ENCODE assay signal across 8 mouse cellular contexts in the genomic region with DNA sequence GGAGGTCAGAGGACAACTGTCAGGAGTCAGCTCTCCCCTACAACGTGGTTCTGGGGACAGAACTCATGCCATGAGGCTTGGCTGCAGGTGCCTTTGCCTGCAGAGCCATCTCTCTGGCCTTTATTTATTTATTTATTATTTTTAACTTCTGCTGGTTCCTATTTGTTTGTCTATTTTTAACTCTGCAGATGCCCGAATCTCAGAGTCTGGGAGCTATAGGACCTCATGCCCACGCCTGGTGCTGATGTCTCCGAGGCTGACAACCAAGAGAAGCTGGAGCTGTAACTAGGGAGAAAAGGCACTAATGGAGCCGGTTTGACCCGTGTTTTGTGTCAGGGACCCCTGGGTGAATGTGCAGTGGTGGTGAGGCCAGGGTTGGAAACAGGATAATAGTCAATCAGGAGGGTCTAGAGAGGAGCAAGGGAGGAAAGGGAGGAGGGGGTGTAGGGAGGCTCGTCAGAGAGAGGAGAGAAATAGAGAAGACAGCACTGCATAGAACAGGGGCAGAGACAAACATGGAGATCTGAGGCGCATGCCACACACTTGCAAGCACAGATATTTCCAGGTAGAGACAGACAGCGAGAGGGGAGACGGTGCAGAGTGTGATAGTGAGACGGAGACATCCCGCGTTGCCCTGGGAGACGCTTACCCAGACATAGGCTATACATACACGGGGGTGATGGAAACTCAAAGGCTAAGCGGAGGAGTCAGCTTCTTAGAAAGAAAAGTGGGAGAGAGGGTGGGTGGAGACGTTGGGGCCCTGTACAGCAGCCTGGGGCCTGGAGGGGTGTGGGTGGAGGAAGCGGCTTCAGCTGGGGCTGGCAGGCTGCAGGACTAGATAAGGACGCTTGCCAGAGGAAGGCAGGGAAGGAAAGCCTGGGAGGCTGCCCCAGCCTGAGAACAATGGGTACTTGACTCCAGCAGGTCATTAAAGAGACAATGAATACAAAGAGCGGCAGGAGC. TPM values are rescaled to one million over a fixed set of nuclear protein-coding genes. Genes with fewer than 3 reads are reported as not detected.
DNase-seq lines count a peak whose midpoint lies in the region; ATAC-seq and TF ChIP-seq lines count a peak whose summit lies in the region.

No protein-coding gene starts in this region.

- no peaks in the 10 kb centered on the region for H3K36me3 ChIP-seq in kidney, adult 2 months (ENCODE audit: control insufficient read depth, insufficient read depth, low read length)
- no peaks in the 10 kb centered on the region for H3K36me3 ChIP-seq in liver, embryonic 16.5 days (ENCODE audit: control insufficient read depth, insufficient read depth)
- no peaks in the 10 kb centered on the region for H3K36me3 ChIP-seq in neural tube, embryonic 15.5 days

- H3K4me3 ChIP-seq in kidney, adult 2 months (ENCODE audit: insufficient read depth, low read depth, low read length) = no peak overlapping the region
- peak overlapping the region; percentile 62 for H3K4me3 ChIP-seq in liver, embryonic 16.5 days (ENCODE audit: low read depth, low read length)
- H3K4me3 ChIP-seq in neural tube, embryonic 15.5 days (replicated peaks) = no peak overlapping the region

- H3K4me2 ChIP-seq in liver, embryonic 16.5 days (ENCODE audit: low read depth, low read length) = peak overlapping the region; percentile 59
- H3K4me2 ChIP-seq in neural tube, embryonic 15.5 days = peak overlapping the region; percentile 40

- peak; percentile 99 for ATAC-seq in liver, embryonic 16.5 days (ENCODE audit: low read depth)
- peak; percentile 43 for ATAC-seq in neural tube, embryonic 15.5 days (ENCODE audit: low FRiP score)

- H3K27ac ChIP-seq in kidney, adult 2 months (ENCODE audit: insufficient read depth, low read depth, low read length) = no peak overlapping the region
- H3K27ac ChIP-seq in liver, embryonic 16.5 days (ENCODE audit: low read length) = peak overlapping the region; percentile 96
- no peak overlapping the region for H3K27ac ChIP-seq in neural tube, embryonic 15.5 days (replicated peaks)

- WGBS in kidney, adult 2 months = 35% methylated on average over 20 of the region's 20 CpGs
- WGBS in liver, embryonic 16.5 days (ENCODE audit: insufficient replicate concordance) = 9% methylated on average over 20 of the region's 20 CpGs
- WGBS in neural tube, embryonic 15.5 days = 9% methylated on average over 20 of the region's 20 CpGs

- H3K9me3 ChIP-seq in liver, embryonic 16.5 days (replicated peaks; ENCODE audit: control insufficient read depth, low read length) = no peaks in the 10 kb centered on the region
- no peaks in the 10 kb centered on the region for H3K9me3 ChIP-seq in neural tube, embryonic 15.5 days (replicated peaks)

- peak; percentile 89 for DNase-seq in R1 (ENCODE audit: low read depth, low spot score)
- DNase-seq in embryo, embryonic 11 days = peak; percentile 52
- peak; percentile 73 to 84 for DNase-seq in heart, adult 9 months (ENCODE audit: low spot score in 2 of 2)
- DNase-seq in kidney, adult 2 months = peak; percentile 77
- DNase-seq in B cell, adult 2 months = no peak
- no peak for DNase-seq in thymus, postnatal 25 days

- TF ChIP-seq CTCF in kidney, adult 2 months (conservative IDR thresholded peaks at IDR 0.05; ENCODE audit: insufficient read depth, insufficient read length, low read depth, low read length) = no peak

- no peaks in the 10 kb centered on the region for H3K4me1 ChIP-seq in kidney, adult 2 months (ENCODE audit: control insufficient read depth, insufficient read depth, low read length)
- H3K4me1 ChIP-seq in liver, embryonic 16.5 days (ENCODE audit: control insufficient read depth, low read depth, low read length) = peaks cover 51% of the 10 kb centered on the region
- peaks cover 27% of the 10 kb centered on the region for H3K4me1 ChIP-seq in neural tube, embryonic 15.5 days

- H3K27me3 ChIP-seq in kidney, adult 2 months (replicated peaks; ENCODE audit: control insufficient read depth, insufficient read depth, low read length) = no peaks in the 10 kb centered on the region
- peaks cover 22% of the 10 kb centered on the region for H3K27me3 ChIP-seq in liver, embryonic 16.5 days (ENCODE audit: control insufficient read depth, insufficient read depth, low read depth, low read length)
- H3K27me3 ChIP-seq in neural tube, embryonic 15.5 days (replicated peaks) = peaks cover 30% of the 10 kb centered on the region

- H3K9ac ChIP-seq in liver, embryonic 16.5 days (ENCODE audit: low read depth, low read length) = peak overlapping the region; percentile 75
- H3K9ac ChIP-seq in neural tube, embryonic 15.5 days (replicated peaks) = 0 out of 2 replicates have a peak overlapping the region, but pooled peaks have one; percentile 2

- TF ChIP-seq POLR2A in kidney, adult 2 months (IDR thresholded peaks at IDR 0.05; ENCODE audit: low read depth, low read length) = no peak

RNA-seq across cellular contexts. Expression of a gene that starts 32.0 kb away (rescaled TPM):
- polyA plus RNA-seq in kidney, adult 2 months (2012; rRNA removed) = 25.6 and 28.2 TPM in 2 replicates
- polyA plus RNA-seq in liver, embryonic 16.5 days (2015; fragmentation: Nextera tagmentation; extraction: Ambion mirVana) = 20.9 and 22.5 TPM in 2 replicates
- polyA plus RNA-seq in neural tube, embryonic 15.5 days (2015; fragmentation: Nextera tagmentation; extraction: Ambion mirVana) = 7.4 and 8.1 TPM in 2 replicates

Comparison
In these comparisons a context has a peak if more than half of its experiments do, and no peak if none do; other contexts are left out.
1. DNase-seq: peak in R1 (single experiment), embryo, embryonic 11 days (single experiment), heart, adult 9 months (2 of 2) and kidney, adult 2 months (single experiment); none in B cell, adult 2 months (0 of 2) and thymus, postnatal 25 days (single experiment).